Mouse (Mus musculus): ENCODE measurements around the gene Cdc26. TPM values are rescaled to one million over a fixed set of nuclear protein-coding genes. Genes with fewer than 3 reads are reported as not detected.

Cdc26 gene
- polyA plus RNA-seq, 1 experiment: 28.3 TPM

DNA sequence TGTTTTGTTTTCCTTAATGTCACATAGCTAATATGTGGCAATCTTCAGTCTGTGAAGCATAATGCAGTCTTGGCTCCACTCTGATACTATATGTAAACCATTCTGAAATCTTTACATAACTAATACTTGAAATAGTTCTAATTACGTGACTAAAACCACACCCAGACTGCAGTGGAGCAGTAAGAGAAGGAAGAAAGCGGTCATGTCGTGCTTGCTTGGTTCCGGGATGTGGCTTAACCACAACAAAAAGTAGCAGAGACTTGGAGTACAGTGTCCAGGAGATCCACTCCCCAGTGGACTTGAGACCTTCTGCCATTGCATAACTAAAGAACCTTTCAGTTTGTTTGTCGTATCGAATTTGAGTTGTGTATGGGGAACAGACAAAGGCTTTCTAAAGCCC, 40.9 kb downstream of the Cdc26 start:
- WGBS: 56% methylated on average over 6 of the region's 6 CpGs

GRCm38 (mm10) chr4:62366291-62366690, 42.2 kb downstream of the Cdc26 start:
- DNase-seq (ENCODE audit: low read depth, low spot score): no peak
- WGBS: 61% methylated on average over 4 of the region's 4 CpGs

More for the DNA sequence above, 40.9 kb downstream of the Cdc26 start:
- no peak for DNase-seq (ENCODE audit: low read depth, low spot score)

GRCm38 (mm10) chr4:62364299-62364698, 44.1 kb downstream of the Cdc26 start:
- no peak for DNase-seq (ENCODE audit: low read depth, low spot score)
- 60% methylated on average over 8 of the region's 8 CpGs for WGBS

GRCm38 (mm10) chr4:62362437-62362836, 46.0 kb downstream of the Cdc26 start:
- DNase-seq (ENCODE audit: low read depth, low spot score): no peak
- WGBS: 61% methylated on average over 2 of the region's 2 CpGs

- WGBS: 72% methylated on average over 1 of the region's 1 CpGs
- DNase-seq (ENCODE audit: low read depth, low spot score): no peak
Observed at GRCm38 (mm10) chr4:62361997-62362396, 46.4 kb downstream of the Cdc26 start.

DNA sequence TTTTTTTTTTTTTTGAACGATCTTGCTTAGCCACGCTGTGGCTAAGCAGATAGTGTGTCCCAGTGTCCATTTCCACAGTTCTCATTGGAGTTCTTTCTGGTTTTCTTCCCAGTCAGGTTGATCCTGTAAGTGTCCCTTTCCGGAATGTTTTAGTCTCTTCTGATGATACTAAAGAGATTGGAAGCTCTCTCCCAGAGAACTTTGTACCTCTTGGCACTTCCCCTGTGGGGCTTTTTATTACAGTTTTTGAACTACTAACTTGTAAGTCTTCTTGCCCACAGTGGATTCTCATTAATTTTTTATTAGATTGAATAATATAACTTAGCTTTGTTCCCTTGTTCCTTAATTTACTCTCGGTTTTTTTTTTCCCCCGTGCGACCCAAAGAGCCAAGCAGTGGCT, 46.9 kb downstream of the Cdc26 start:
- no peak for DNase-seq (ENCODE audit: low read depth, low spot score)
- WGBS: 7% methylated on average over 6 of the region's 6 CpGs

- WGBS: under 1% methylated on average over 22 of the region's 22 CpGs
- DNase-seq (ENCODE audit: low read depth, low spot score): no peak
Observed at GRCm38 (mm10) chr4:62360805-62361455, 47.5 kb downstream of the Cdc26 start.

- peak; percentile 95 for DNase-seq (ENCODE audit: low read depth, low spot score)
- under 1% methylated on average over 51 of the region's 51 CpGs for WGBS
Observed at GRCm38 (mm10) chr4:62360088-62360804, 48.2 kb downstream of the Cdc26 start, which contains the start of the genes Fkbp15 and Slc31a1. Gene Fkbp15 (minus strand): TSS chr4:62360548. Gene Slc31a1 (plus strand): TSS chr4:62360727.

DNA sequence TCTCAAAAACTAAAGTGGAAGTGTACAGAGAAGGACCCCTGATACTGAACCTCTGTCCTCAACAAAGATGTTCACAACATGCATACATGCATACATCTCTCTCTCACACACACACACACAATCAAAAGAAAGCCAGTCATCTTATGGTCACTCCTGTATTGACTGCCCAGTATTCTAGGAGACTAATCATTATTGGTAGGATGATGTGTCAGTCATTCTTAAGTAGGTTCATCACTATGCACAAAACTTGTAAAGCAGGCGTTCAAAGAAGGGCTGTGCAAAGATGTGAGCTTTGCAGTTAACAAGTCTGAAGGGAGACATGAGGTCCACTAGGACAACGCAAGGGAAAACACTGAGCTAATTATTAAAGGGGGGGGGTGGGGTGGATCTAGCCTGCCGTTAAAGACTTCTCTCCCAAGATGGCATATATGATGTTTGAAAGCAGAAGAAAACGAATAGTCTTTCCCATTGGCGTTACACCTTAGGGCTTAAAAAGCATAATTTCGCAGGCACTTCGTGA, 49.1 kb downstream of the Cdc26 start:
- no peak for DNase-seq (ENCODE audit: low read depth, low spot score)
- WGBS: 22% methylated on average over 7 of the region's 7 CpGs

GRCm38 (mm10) chr4:62357631-62358148, 50.8 kb downstream of the Cdc26 start:
- WGBS: 68% methylated on average over 1 of the region's 1 CpGs
- no peak for DNase-seq (ENCODE audit: low read depth, low spot score)

GRCm38 (mm10) chr4:62349371-62349770, 59.1 kb downstream of the Cdc26 start:
- no peak for DNase-seq (ENCODE audit: low read depth, low spot score)
- WGBS: 90% methylated on average over 2 of the region's 2 CpGs

GRCm38 (mm10) chr4:62348329-62348705, 60.1 kb downstream of the Cdc26 start:
- no peak for DNase-seq (ENCODE audit: low read depth, low spot score)
- 41% methylated on average over 2 of the region's 2 CpGs for WGBS

GRCm38 (mm10) chr4:62347605-62348328, 60.7 kb downstream of the Cdc26 start:
- 50% methylated on average over 9 of the region's 9 CpGs for WGBS
- no peak for DNase-seq (ENCODE audit: low read depth, low spot score)

- WGBS: 91% methylated on average over 4 of the region's 4 CpGs
- no peak for DNase-seq (ENCODE audit: low read depth, low spot score)
Observed at GRCm38 (mm10) chr4:62345827-62346226, 62.6 kb downstream of the Cdc26 start.

DNA sequence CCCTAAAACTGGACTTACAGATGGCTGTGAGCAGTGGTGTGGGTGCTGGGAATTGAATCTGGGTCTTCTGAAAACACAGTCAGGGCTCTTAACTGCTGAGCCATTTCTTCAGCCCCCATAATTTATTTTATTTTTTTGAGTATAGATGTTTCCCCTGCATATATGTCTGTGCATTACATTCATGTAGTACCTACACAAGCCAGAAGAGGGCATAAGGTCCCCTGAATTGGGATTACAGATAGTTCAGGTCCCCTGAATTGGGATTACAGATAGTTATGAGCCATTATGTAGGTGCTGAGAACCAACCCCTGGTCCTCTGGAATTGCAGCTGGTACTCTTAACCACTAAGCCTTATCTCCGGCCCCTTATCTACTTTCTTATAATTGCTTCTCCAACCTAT, 64.4 kb downstream of the Cdc26 start:
- 98% methylated on average over 1 of the region's 1 CpGs for WGBS
- no peak for DNase-seq (ENCODE audit: low read depth, low spot score)

DNA sequence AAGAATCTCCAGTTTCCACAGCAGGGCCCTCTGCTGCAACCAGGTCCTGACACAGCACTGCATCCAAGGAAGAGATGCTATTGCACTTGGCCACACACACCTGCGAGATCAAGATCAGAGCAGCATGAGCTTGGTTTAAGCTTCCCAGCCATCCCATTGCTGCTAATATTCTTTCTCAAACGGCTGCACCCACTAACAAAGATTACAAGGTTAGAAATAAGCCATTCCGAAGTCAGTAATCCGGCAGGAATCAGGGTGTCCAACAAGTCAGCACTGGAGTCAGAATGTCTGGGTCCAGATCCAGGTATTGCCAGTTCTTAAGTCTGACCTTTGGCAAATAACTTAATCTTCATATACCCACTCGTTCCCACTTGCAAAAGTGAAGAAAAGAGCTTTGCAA, 69.9 kb downstream of the Cdc26 start:
- DNase-seq (ENCODE audit: low read depth, low spot score): no peak
- WGBS: 88% methylated on average over 5 of the region's 5 CpGs
